Mouse (Mus musculus): ENCODE measurements at regions not wholly inside any gene's neighbourhood (a gene's known extent, or its start where the extent isn't known, plus 50 kb on each side); places are given as distances from the start of the nearest gene placed in this dataset.

DNA sequence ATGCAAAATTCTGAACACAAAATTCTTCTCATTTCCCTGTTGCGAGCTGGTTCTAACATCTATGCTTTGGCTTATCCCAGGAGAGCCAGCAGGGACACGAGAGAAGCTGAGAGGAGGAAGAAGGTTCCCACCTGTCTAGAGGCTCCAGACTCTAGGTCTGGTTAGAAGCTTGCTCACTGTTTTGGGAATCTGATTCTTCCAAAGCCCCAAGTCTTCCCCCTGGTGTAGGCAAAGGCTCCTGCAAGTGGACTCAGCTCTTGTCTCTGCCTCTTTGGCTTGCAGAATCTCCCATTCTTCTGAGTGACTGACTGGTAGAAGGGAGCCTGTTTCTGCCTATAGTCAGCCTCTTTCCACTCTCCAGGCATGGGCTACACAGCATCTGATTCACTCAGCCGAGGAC, 95.8 kb downstream of the Btc start:
- peak; percentile 15 for DNase-seq (ENCODE audit: low read depth, low spot score)

All from brain, adult 2 months (tissue).